Mouse (Mus musculus) hindbrain, postnatal 0 days (tissue): ENCODE data around the gene Gria4. TPM values are rescaled to one million over a fixed set of nuclear protein-coding genes. Genes with fewer than 3 reads are reported as not detected.

Source experiments
- ATAC-seq: fragments of 200-750 bp; cut with Nextera tagmentation; 2 replicates; pipeline ENCODE4 v1.8.0; 2017; ENCODE audit warnings: mild to moderate bottlenecking, moderate TSS enrichment, moderate library complexity
- DNase-seq: peaks from one replicate; pipeline ENCODE4 v3.0.0-alpha.2; 2015; ENCODE audit warnings: low spot score
- H3K27ac ChIP-seq: fragments of 300-500 bp; sonication (generic); 2 replicates; pipeline ENCODE4 v1.5.1; 2014; ENCODE audit warnings: mild to moderate bottlenecking
- H3K27me3 ChIP-seq: fragments of 300-500 bp; sonication (generic); 2 replicates; pipeline ENCODE4 v1.6.1; 2014; ENCODE audit warnings: low read length, mixed read lengths; ENCODE audit not compliant: insufficient read depth
- H3K36me3 ChIP-seq: fragments of 300-500 bp; sonication (generic); 2 replicates; pipeline ENCODE4 v1.6.1; 2014; ENCODE audit warnings: low read length, mixed read lengths; ENCODE audit not compliant: insufficient read depth
- H3K4me1 ChIP-seq: fragments of 300-500 bp; sonication (generic); 2 replicates; pipeline ENCODE4 v1.6.1; 2014; ENCODE audit warnings: antibody characterized with exemption, low read length, mixed read lengths; ENCODE audit not compliant: insufficient read depth
- H3K4me2 ChIP-seq: fragments of 300-500 bp; sonication (generic); 2 replicates; pipeline ENCODE4 v1.6.1; 2014; ENCODE audit warnings: low read depth, mild to moderate bottlenecking, low read length, moderate library complexity, mixed read lengths
- H3K4me3 ChIP-seq: fragments of 300-500 bp; sonication (generic); 2 replicates; pipeline ENCODE4 v1.5.1; 2014; ENCODE audit warnings: low read length
- H3K9ac ChIP-seq: fragments of 300-500 bp; sonication (generic); replicated peaks from 2 replicates; pipeline ENCODE4 v1.6.1; 2014; ENCODE audit warnings: mild to moderate bottlenecking, low read length, moderate library complexity, mixed read lengths
- H3K9me3 ChIP-seq: fragments of 300-500 bp; sonication (generic); 2 replicates; pipeline ENCODE4 v1.6.1; 2016; ENCODE audit warnings: low read length, mixed read lengths
- CTCF ChIP-seq: IDR thresholded peaks from 2 replicates; pipeline ENCODE4 v1.5.1; 2016; ENCODE audit warnings: antibody characterized with exemption, control low read depth, low read depth
- WGBS: fragments of 180-500 bp; shearing (Covaris S2); extraction: QIAGEN DNeasy Blood & Tissue Kit; methylation state at CpG from one replicate; pipeline ENCODE4 v1.1.7; 2014; 5-methylcytosine and 5-hydroxymethylcytosine counted together
- polyA plus RNA-seq: library from polyadenylated mRNA; unstranded; fragments of >200 nt; fragmentation: Nextera tagmentation; extraction: Ambion mirVana; gene quantifications from 2 replicates; pipeline ENCODE4 v1.2.1, GENCODE M21; 2015
- total RNA-seq: library from RNA; depleted of rRNA; stranded (reverse); fragments of >200 nt; gene quantifications from 2 replicates; pipeline ENCODE4 v1.2.3, GENCODE M21; 2014

The Gria4 gene
- total and polyA plus RNA-seq, 2 experiments from 2014 or later: 38.6 to 94.6 TPM

GRCm38 (mm10) chr9:4514563-4514885 lies 281.5 kb downstream of the Gria4 start:
- Histone ChIP-seq H3K9me3 (no peaks in the 10 kb centered on the region), H3K36me3 (no peaks in the 10 kb centered on the region), H3K27ac (no peak overlapping the region), H3K4me3 (no peak overlapping the region), H3K9ac (no peak overlapping the region), H3K4me1 (no peaks in the 10 kb centered on the region), H3K4me2 (no peak overlapping the region), H3K27me3 (no peaks in the 10 kb centered on the region)
- TF ChIP-seq CTCF: no peak
- 84% methylated on average over 1 of the region's 1 CpGs for WGBS
- DNase-seq (peak; percentile 45), ATAC-seq (peak; percentile 79)

GRCm38 (mm10) chr9:4513796-4514562 lies 282.1 kb downstream of the Gria4 start:
- Histone ChIP-seq H3K27me3 (no peaks in the 10 kb centered on the region), H3K9ac (no peak overlapping the region), H3K27ac (no peak overlapping the region), H3K9me3 (no peaks in the 10 kb centered on the region), H3K4me3 (no peak overlapping the region), H3K36me3 (no peaks in the 10 kb centered on the region), H3K4me1 (no peaks in the 10 kb centered on the region), H3K4me2 (no peak overlapping the region)
- DNase-seq: peak; percentile 8
- no peak for TF ChIP-seq CTCF
- ATAC-seq: peak; percentile 45

- no peak for DNase-seq
- no peak overlapping the region for H3K4me3 ChIP-seq
- TF ChIP-seq CTCF: no peak
- no peak overlapping the region for H3K27ac ChIP-seq
- no peak overlapping the region for H3K4me2 ChIP-seq
- WGBS: 93% methylated on average over 3 of the region's 3 CpGs
- no peaks in the 10 kb centered on the region for H3K4me1 ChIP-seq
- no peaks in the 10 kb centered on the region for H3K27me3 ChIP-seq
- H3K36me3 ChIP-seq: no peaks in the 10 kb centered on the region
- no peak overlapping the region for H3K9ac ChIP-seq
- no peaks in the 10 kb centered on the region for H3K9me3 ChIP-seq
- ATAC-seq: no peak
Measured at GRCm38 (mm10) chr9:4506086-4506485, 289.9 kb downstream of the Gria4 start.

- ATAC-seq: no peak
- Histone ChIP-seq H3K27me3 (no peaks in the 10 kb centered on the region), H3K4me2 (no peak overlapping the region), H3K9me3 (no peaks in the 10 kb centered on the region), H3K36me3 (no peaks in the 10 kb centered on the region), H3K4me1 (no peaks in the 10 kb centered on the region), H3K27ac (no peak overlapping the region), H3K9ac (no peak overlapping the region), H3K4me3 (no peak overlapping the region)
- WGBS: 12% methylated on average over 1 of the region's 1 CpGs
- no peak for TF ChIP-seq CTCF
- DNase-seq: no peak
Measured at GRCm38 (mm10) chr9:4505087-4505486, 290.9 kb downstream of the Gria4 start.

DNA sequence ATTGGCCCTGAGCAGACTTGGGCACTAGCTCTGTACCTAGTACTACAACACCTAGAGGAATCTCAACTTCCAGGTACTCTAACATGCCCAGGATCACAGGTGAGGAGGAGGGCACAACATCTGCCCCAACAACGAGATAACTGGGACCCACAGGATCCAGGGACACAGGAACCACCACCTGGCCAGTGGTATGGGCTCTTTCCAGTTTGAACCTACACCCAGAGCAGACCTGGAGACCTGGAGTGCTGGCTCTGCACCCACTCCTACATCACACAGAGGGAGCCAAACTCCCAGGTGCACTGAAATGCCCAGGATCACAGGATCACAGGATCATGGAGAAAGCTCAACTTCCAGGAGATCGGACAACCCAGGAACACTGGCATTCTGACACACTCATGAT lies 309.6 kb downstream of the Gria4 start:
- Histone ChIP-seq H3K9ac (no peak overlapping the region), H3K4me3 (no peak overlapping the region), H3K4me1 (no peaks in the 10 kb centered on the region), H3K36me3 (no peaks in the 10 kb centered on the region), H3K4me2 (no peak overlapping the region), H3K27ac (no peak overlapping the region), H3K9me3 (no peaks in the 10 kb centered on the region), H3K27me3 (no peaks in the 10 kb centered on the region)
- no peak for ATAC-seq
- WGBS: 91% methylated on average over 2 of the region's 2 CpGs
- no peak for DNase-seq
- no peak for TF ChIP-seq CTCF

- 56% methylated on average over 2 of the region's 2 CpGs for WGBS
- H3K27ac ChIP-seq: no peak overlapping the region
- H3K4me3 ChIP-seq: no peak overlapping the region
- H3K9ac ChIP-seq: no peak overlapping the region
- H3K4me1 ChIP-seq: no peaks in the 10 kb centered on the region
- DNase-seq: no peak
- ATAC-seq: no peak
- TF ChIP-seq CTCF: no peak
- no peaks in the 10 kb centered on the region for H3K36me3 ChIP-seq
- no peak overlapping the region for H3K4me2 ChIP-seq
- no peaks in the 10 kb centered on the region for H3K27me3 ChIP-seq
- no peaks in the 10 kb centered on the region for H3K9me3 ChIP-seq
Measured at GRCm38 (mm10) chr9:4484502-4484901, 311.5 kb downstream of the Gria4 start.

DNA sequence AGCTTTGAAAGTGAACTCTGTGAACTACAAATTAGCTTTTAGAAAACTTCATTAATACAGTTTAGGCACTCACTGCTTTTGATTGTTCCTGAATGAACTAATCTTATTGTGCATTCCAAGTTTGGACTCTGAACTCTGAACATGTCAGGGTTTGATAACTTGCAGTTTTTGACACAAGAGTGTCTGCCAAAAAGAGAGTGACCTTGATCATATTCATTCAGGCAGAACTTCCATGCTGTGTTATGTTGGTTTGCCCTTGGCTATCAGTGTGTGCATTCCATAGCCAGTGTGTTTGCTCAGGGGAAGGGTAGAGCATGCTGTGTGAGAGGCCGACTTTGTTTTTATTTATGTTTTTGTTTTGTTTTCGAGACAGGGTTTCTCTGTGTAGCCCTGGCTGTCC lies 325.2 kb downstream of the Gria4 start:
- no peak overlapping the region for H3K9ac ChIP-seq
- ATAC-seq (no peak), DNase-seq (peak; percentile 17)
- H3K27ac ChIP-seq: no peak overlapping the region
- H3K4me3 ChIP-seq: no peak overlapping the region
- no peaks in the 10 kb centered on the region for H3K4me1 ChIP-seq
- H3K27me3 ChIP-seq: no peaks in the 10 kb centered on the region
- WGBS: 50% methylated on average over 2 of the region's 2 CpGs
- H3K9me3 ChIP-seq: no peaks in the 10 kb centered on the region
- H3K4me2 ChIP-seq: no peak overlapping the region
- TF ChIP-seq CTCF: no peak
- 0 out of 2 replicates have a peak, but pooled peaks cover 3% of the 10 kb centered on the region for H3K36me3 ChIP-seq
